8 mouse cellular contexts compared by ENCODE assay signal in genomic region chr13:65241099-65241626, GRCm38 (mm10). TPM values are rescaled to one million over a fixed set of nuclear protein-coding genes. Genes with fewer than 3 reads are reported as not detected.
DNase-seq lines count a peak whose midpoint lies in the region; ATAC-seq and TF ChIP-seq lines count a peak whose summit lies in the region.

No protein-coding gene starts in this region.

- H3K4me1 ChIP-seq in CH12.LX (ENCODE audit: control insufficient read depth in 1 of 2, insufficient read depth in 2 of 2) = peaks cover 2 to 12% of the 10 kb centered on the region in 2 experiments; a peak in 3 of 4 replicates
- no peaks in the 10 kb centered on the region for H3K4me1 ChIP-seq in forebrain, embryonic 11.5 days (replicated peaks; ENCODE audit: control insufficient read depth, insufficient read depth, low read length)
- peaks cover 16% of the 10 kb centered on the region for H3K4me1 ChIP-seq in heart, embryonic 16.5 days (ENCODE audit: control insufficient read depth, insufficient read depth, low read length)
- peaks cover 26% of the 10 kb centered on the region for H3K4me1 ChIP-seq in liver, embryonic 15.5 days (replicated peaks)
- H3K4me1 ChIP-seq in neural tube, embryonic 12.5 days = peaks cover 12% of the 10 kb centered on the region

- dilution Hi-C loops in CH12.LX (cut with MboI; ENCODE audit: extremely low pct_ligation_motif_present, extremely low pct_unique_long_range_greater_than_20kb, low sequenced_read_pairs) = no loop called here

- DNase-seq in CH12.LX (ENCODE audit: extremely low read depth) = peak; percentile 91
- DNase-seq in c-Kit-positive CD71-positive TER-119-negative erythroid progenitor cells, embryonic 14.5 days (ENCODE audit: low read depth) = peak; percentile 87
- peak; percentile 94 for DNase-seq in forebrain, embryonic 11.5 days (ENCODE audit: low spot score)
- peak; percentile 96 to 98 for DNase-seq in kidney, postnatal 36 days
- DNase-seq in telencephalon, adult 2 months (ENCODE audit: low read depth, low spot score) = peak; percentile 96

- under 1% methylated on average over 45 of the region's 45 CpGs for WGBS in forebrain, embryonic 11.5 days
- WGBS in heart, embryonic 16.5 days = under 1% methylated on average over 45 of the region's 45 CpGs
- WGBS in liver, embryonic 15.5 days (ENCODE audit: insufficient replicate concordance) = under 1% methylated on average over 45 of the region's 45 CpGs
- under 1% methylated on average over 45 of the region's 45 CpGs for WGBS in neural tube, embryonic 12.5 days

- in situ Hi-C loops in CH12.LX (cut with MboI; ENCODE audit: low pct_ligation_motif_present, low pct_unique_long_range_greater_than_20kb, low sequenced_read_pairs) = loop anchor here (5.0 kb wide), 1 partner anchor 36 kb away; the partner anchor contains the start of gene Zfp369

- TF ChIP-seq POLR2A in CH12.LX (IDR thresholded peaks at IDR 0.05; ENCODE audit: low read depth, low read length) = peak; percentile 41

- no peak overlapping the region for H3K4me2 ChIP-seq in CH12.LX (ENCODE audit: insufficient read depth, low read depth, poor library complexity, severe bottlenecking)
- H3K4me2 ChIP-seq in forebrain, embryonic 11.5 days (ENCODE audit: low read depth, low read length, severe bottlenecking) = peak overlapping the region; percentile 94
- peak overlapping the region; percentile 100 for H3K4me2 ChIP-seq in heart, embryonic 16.5 days (ENCODE audit: low read depth, low read length)
- H3K4me2 ChIP-seq in liver, embryonic 15.5 days = peak overlapping the region; percentile 95
- H3K4me2 ChIP-seq in neural tube, embryonic 12.5 days (replicated peaks) = peak overlapping the region; percentile 99

- TF ChIP-seq RAD21 in CH12.LX (IDR thresholded peaks at IDR 0.05; ENCODE audit: low read depth, low read length) = no peak

- no peaks in the 10 kb centered on the region for H3K27me3 ChIP-seq in CH12.LX (replicated peaks)
- H3K27me3 ChIP-seq in forebrain, embryonic 11.5 days (ENCODE audit: control insufficient read depth, insufficient read depth, low read length) = no peaks in the 10 kb centered on the region
- no peaks in the 10 kb centered on the region for H3K27me3 ChIP-seq in heart, embryonic 16.5 days (ENCODE audit: control insufficient read depth, insufficient read depth, low read length)
- H3K27me3 ChIP-seq in liver, embryonic 15.5 days = no peaks in the 10 kb centered on the region
- no peaks in the 10 kb centered on the region for H3K27me3 ChIP-seq in neural tube, embryonic 12.5 days (replicated peaks)

- H3K27ac ChIP-seq in CH12.LX (ENCODE audit: insufficient read depth, low read depth) = peak overlapping the region; percentile 78
- H3K27ac ChIP-seq in forebrain, embryonic 11.5 days (ENCODE audit: low read depth, low read length) = peak overlapping the region; percentile 64
- peak overlapping the region; percentile 92 for H3K27ac ChIP-seq in heart, embryonic 16.5 days (ENCODE audit: low read length)
- H3K27ac ChIP-seq in liver, embryonic 15.5 days (replicated peaks) = peak overlapping the region; percentile 87
- peak overlapping the region; percentile 43 for H3K27ac ChIP-seq in neural tube, embryonic 12.5 days

- H3K79me2 ChIP-seq in CH12.LX (replicated peaks; ENCODE audit: control insufficient read depth, extremely low read depth, insufficient read depth, poor library complexity, severe bottlenecking) = peaks cover 16% of the 10 kb centered on the region

- TF ChIP-seq CTCF in CH12.LX (conservative IDR thresholded peaks at IDR 0.05 in 1 of 2, IDR thresholded peaks at IDR 0.05 in 1 of 2; ENCODE audit: low read depth in 2 of 2, low read length in 2 of 2) = no peak

- peaks cover 11% of the 10 kb centered on the region for H3K9me3 ChIP-seq in CH12.LX (replicated peaks; ENCODE audit: low read length)
- H3K9me3 ChIP-seq in forebrain, embryonic 11.5 days (ENCODE audit: control insufficient read depth, low read length) = peaks cover 21% of the 10 kb centered on the region
- peaks cover 5% of the 10 kb centered on the region for H3K9me3 ChIP-seq in heart, embryonic 16.5 days (replicated peaks; ENCODE audit: control insufficient read depth, low read length)
- H3K9me3 ChIP-seq in liver, embryonic 15.5 days (replicated peaks) = no peaks in the 10 kb centered on the region
- peaks cover 23% of the 10 kb centered on the region for H3K9me3 ChIP-seq in neural tube, embryonic 12.5 days

- peak; percentile 85 for ATAC-seq in forebrain, embryonic 11.5 days (replicated peaks; ENCODE audit: low FRiP score)
- ATAC-seq in heart, embryonic 16.5 days (replicated peaks; ENCODE audit: extremely low read depth, insufficient read depth, low FRiP score) = peak; percentile 87
- ATAC-seq in liver, embryonic 15.5 days (ENCODE audit: insufficient read depth) = peak; percentile 75
- peak; percentile 87 for ATAC-seq in neural tube, embryonic 12.5 days (ENCODE audit: low FRiP score, low read depth)

- peaks cover 2 to 20% of the 10 kb centered on the region in 2 experiments for H3K36me3 ChIP-seq in CH12.LX (replicated peaks in 1 of 2; ENCODE audit: control insufficient read depth in 1 of 2, insufficient read depth in 1 of 2, low read length in 1 of 2)
- no peaks in the 10 kb centered on the region; the same call in 1 of the 2 replicates for H3K36me3 ChIP-seq in forebrain, embryonic 11.5 days (ENCODE audit: control insufficient read depth, insufficient read depth, low read length)
- no peaks in the 10 kb centered on the region; the same call in 1 of the 2 replicates for H3K36me3 ChIP-seq in heart, embryonic 16.5 days (ENCODE audit: control insufficient read depth, insufficient read depth)
- H3K36me3 ChIP-seq in liver, embryonic 15.5 days (replicated peaks) = peaks cover 9% of the 10 kb centered on the region; the same call in 1 of the 2 replicates
- H3K36me3 ChIP-seq in neural tube, embryonic 12.5 days = peaks cover 16% of the 10 kb centered on the region; the same call in 1 of the 2 replicates

- peak overlapping the region; percentile 62 for H3K9ac ChIP-seq in CH12.LX (ENCODE audit: insufficient read depth, low read depth)
- peak overlapping the region; percentile 68 for H3K9ac ChIP-seq in forebrain, embryonic 11.5 days (ENCODE audit: low read length)
- H3K9ac ChIP-seq in heart, embryonic 16.5 days (ENCODE audit: low read length) = peak overlapping the region; percentile 81
- H3K9ac ChIP-seq in liver, embryonic 15.5 days = peak overlapping the region; percentile 56
- peak overlapping the region; percentile 74 for H3K9ac ChIP-seq in neural tube, embryonic 12.5 days

- TF ChIP-seq EP300 in CH12.LX (IDR thresholded peaks at IDR 0.05; ENCODE audit: low read length) = no peak

- H3K4me3 ChIP-seq in CH12.LX (replicated peaks in 1 of 3; ENCODE audit: low read depth in 2 of 3, low read length in 2 of 3, poor library complexity in 1 of 3) = peak overlapping the region; percentile 80 to 93 (median 91)
- H3K4me3 ChIP-seq in forebrain, embryonic 11.5 days (ENCODE audit: low read depth, low read length) = peak overlapping the region; percentile 71
- H3K4me3 ChIP-seq in heart, embryonic 16.5 days (ENCODE audit: low read length) = peak overlapping the region; percentile 92
- peak overlapping the region; percentile 87 for H3K4me3 ChIP-seq in liver, embryonic 15.5 days (replicated peaks)
- H3K4me3 ChIP-seq in neural tube, embryonic 12.5 days = peak overlapping the region; percentile 75

TF ChIP-seq in CH12.LX, 34 proteins besides CTCF, POLR2A, EP300 and RAD21 (continues in another document):
- TF ChIP-seq KAT2A (IDR thresholded peaks at IDR 0.05; ENCODE audit: insufficient replicate concordance, low read length) (peak; percentile 66; the same call in 1 of the 2 replicates), ELF1 (IDR thresholded peaks at IDR 0.05; ENCODE audit: low read depth, low read length) (peak; percentile 92), JUND (conservative IDR thresholded peaks at IDR 0.05; ENCODE audit: low read depth, low read length) (no peak), HCFC1 (IDR thresholded peaks at IDR 0.05; ENCODE audit: low read depth, low read length) (peak; percentile 89), UBTF (IDR thresholded peaks at IDR 0.05; ENCODE audit: low read depth, low read length) (no peak), MXI1 (IDR thresholded peaks at IDR 0.05; ENCODE audit: low read depth, low read length) (peak; percentile 96), SMC3 (IDR thresholded peaks at IDR 0.05; ENCODE audit: low read depth, low read length) (no peak), TCF12 (IDR thresholded peaks at IDR 0.05; ENCODE audit: low read depth, low read length) (no peak), ZC3H11A (IDR thresholded peaks at IDR 0.05; ENCODE audit: low read depth, low read length) (no peak), SIN3A (IDR thresholded peaks at IDR 0.05; ENCODE audit: low read length) (peak; percentile 99), JUN (IDR thresholded peaks at IDR 0.05; ENCODE audit: insufficient read depth, low read depth, low read length) (no peak)

RNA-seq across cellular contexts. Expression of gene Gm10775, which starts 18.2 kb away (rescaled TPM):
- total RNA-seq in CH12.LX (2012; rRNA removed) (not detected in 2 replicates), CH12.LX (2014; rRNA removed) (not detected in 2 replicates)
- not detected in 2 replicates for polyA plus RNA-seq in CH12.LX (2012; ENCODE audit: insufficient read length, low read depth)
- not detected in 2 replicates for polyA plus RNA-seq in forebrain, embryonic 11.5 days (2014; fragmentation: Nextera tagmentation; extraction: Ambion mirVana)
- not detected in 2 replicates for polyA plus RNA-seq in heart, embryonic 16.5 days (2015; fragmentation: Nextera tagmentation; extraction: Ambion mirVana)
- polyA plus RNA-seq in liver, embryonic 15.5 days (2015; fragmentation: Nextera tagmentation; extraction: Ambion mirVana) = not detected in 2 replicates
- polyA plus RNA-seq in neural tube, embryonic 12.5 days (2016; fragmentation: Nextera tagmentation; extraction: Ambion mirVana) = not detected in 2 replicates

RNA-seq across cellular contexts. Expression of gene Nlrp4f, which starts 35.4 kb away (rescaled TPM):
- total RNA-seq in CH12.LX (2012; rRNA removed) = not detected in 2 replicates
- not detected in 2 replicates for total RNA-seq in CH12.LX (2014; rRNA removed)
- 0.10 and 0.46 TPM in 2 replicates for polyA plus RNA-seq in CH12.LX (2012; ENCODE audit: insufficient read length, low read depth)
- not detected in 2 replicates for polyA plus RNA-seq in forebrain, embryonic 11.5 days (2014; fragmentation: Nextera tagmentation; extraction: Ambion mirVana)
- polyA plus RNA-seq in heart, embryonic 16.5 days (2015; fragmentation: Nextera tagmentation; extraction: Ambion mirVana) = not detected in 2 replicates
- polyA plus RNA-seq in liver, embryonic 15.5 days (2015; fragmentation: Nextera tagmentation; extraction: Ambion mirVana) = not detected in 2 replicates
- 0.10 TPM in 1 of 2 replicates, not detected in the other for polyA plus RNA-seq in neural tube, embryonic 12.5 days (2016; fragmentation: Nextera tagmentation; extraction: Ambion mirVana)

RNA-seq across cellular contexts. Expression of gene Zfp369, which starts 37.5 kb away (rescaled TPM):
- total RNA-seq in CH12.LX (2012; rRNA removed) = 11.1 and 12.6 TPM in 2 replicates
- total RNA-seq in CH12.LX (2014; rRNA removed) = 9.9 and 10.3 TPM in 2 replicates
- polyA plus RNA-seq in CH12.LX (2012; ENCODE audit: insufficient read length, low read depth) = 6.4 and 8.4 TPM in 2 replicates
- 21.7 and 22.6 TPM in 2 replicates for polyA plus RNA-seq in forebrain, embryonic 11.5 days (2014; fragmentation: Nextera tagmentation; extraction: Ambion mirVana)
- 8.4 and 8.7 TPM in 2 replicates for polyA plus RNA-seq in heart, embryonic 16.5 days (2015; fragmentation: Nextera tagmentation; extraction: Ambion mirVana)
- 3.2 and 3.4 TPM in 2 replicates for polyA plus RNA-seq in liver, embryonic 15.5 days (2015; fragmentation: Nextera tagmentation; extraction: Ambion mirVana)
- polyA plus RNA-seq in neural tube, embryonic 12.5 days (2016; fragmentation: Nextera tagmentation; extraction: Ambion mirVana) = 17.9 and 21.2 TPM in 2 replicates

Comparison
In these comparisons a context has a peak if more than half of its experiments do, and no peak if none do; other contexts are left out.
1. Peak in every context shown above with its lines: DNase-seq, ATAC-seq, H3K4me3 ChIP-seq and H3K27ac ChIP-seq.